Mouse (Mus musculus): ENCODE data around the gene Ccdc106.

Gene Ccdc106

GRCm38 (mm10) chr7:5080815-5081214, 60.5 kb downstream of the Ccdc106 start:
- DNase-seq (ENCODE audit: low read depth): no peak

- DNase-seq (ENCODE audit: low read depth): no peak
These were observed 60.9 kb downstream of the Ccdc106 start for GRCm38 (mm10) chr7:5081241-5081640.

- no peak for DNase-seq (ENCODE audit: low read depth)
These were observed 61.6 kb downstream of the Ccdc106 start for GRCm38 (mm10) chr7:5081939-5082338.

- DNase-seq (ENCODE audit: low read depth): no peak
These were observed 63.2 kb downstream of the Ccdc106 start for GRCm38 (mm10) chr7:5083325-5084105.

GRCm38 (mm10) chr7:5085512-5085911, 65.2 kb downstream of the Ccdc106 start:
- DNase-seq (ENCODE audit: low read depth): no peak

- no peak for DNase-seq (ENCODE audit: low read depth)
These were observed 66.6 kb downstream of the Ccdc106 start for GRCm38 (mm10) chr7:5086921-5087440.

- no peak for DNase-seq (ENCODE audit: low read depth)
These were observed 67.5 kb downstream of the Ccdc106 start for GRCm38 (mm10) chr7:5087886-5088285.

GRCm38 (mm10) chr7:5089853-5090252, 69.5 kb downstream of the Ccdc106 start:
- no peak for DNase-seq (ENCODE audit: low read depth)

GRCm38 (mm10) chr7:5091008-5091728, 70.8 kb downstream of the Ccdc106 start:
- no peak for DNase-seq (ENCODE audit: low read depth)

- DNase-seq (ENCODE audit: low read depth): no peak
These were observed 72.0 kb downstream of the Ccdc106 start for GRCm38 (mm10) chr7:5092381-5092780.

GRCm38 (mm10) chr7:5092831-5093510, 72.6 kb downstream of the Ccdc106 start:
- no peak for DNase-seq (ENCODE audit: low read depth)

- DNase-seq (ENCODE audit: low read depth): no peak
These were observed 78.4 kb downstream of the Ccdc106 start for GRCm38 (mm10) chr7:5098769-5099168.

- DNase-seq (ENCODE audit: low read depth): no peak
These were observed 79.4 kb downstream of the Ccdc106 start for GRCm38 (mm10) chr7:5099796-5100195.

- DNase-seq (ENCODE audit: low read depth): no peak
These were observed 80.8 kb downstream of the Ccdc106 start for GRCm38 (mm10) chr7:5101066-5101663.

- DNase-seq (ENCODE audit: low read depth): no peak
These were observed 82.2 kb downstream of the Ccdc106 start for GRCm38 (mm10) chr7:5102564-5102963.

- no peak for DNase-seq (ENCODE audit: low read depth)
These were observed 87.9 kb downstream of the Ccdc106 start for GRCm38 (mm10) chr7:5108272-5108671.

GRCm38 (mm10) chr7:5109301-5109700, 88.9 kb downstream of the Ccdc106 start:
- DNase-seq (ENCODE audit: low read depth): no peak

Data from induced T-regulatory cell, adult 2 months (primary cell).